Mouse (Mus musculus) liver, adult 2 months (tissue): ENCODE measurements around the gene Rims1.

Experiments
- CTCF ChIP-seq: fragments of 200-500 bp; IDR thresholded peaks from 2 replicates; pipeline ENCODE4 v1.5.1; 2011; ENCODE audit warnings: low read depth, low read length, control low read depth
- POLR2A ChIP-seq: fragments of 200-500 bp; IDR thresholded peaks from 2 replicates; pipeline ENCODE4 v1.6.1; 2011; ENCODE audit warnings: low read length, control low read depth; ENCODE audit not compliant: insufficient read depth; ENCODE audit errors: extremely low read depth

DNA sequence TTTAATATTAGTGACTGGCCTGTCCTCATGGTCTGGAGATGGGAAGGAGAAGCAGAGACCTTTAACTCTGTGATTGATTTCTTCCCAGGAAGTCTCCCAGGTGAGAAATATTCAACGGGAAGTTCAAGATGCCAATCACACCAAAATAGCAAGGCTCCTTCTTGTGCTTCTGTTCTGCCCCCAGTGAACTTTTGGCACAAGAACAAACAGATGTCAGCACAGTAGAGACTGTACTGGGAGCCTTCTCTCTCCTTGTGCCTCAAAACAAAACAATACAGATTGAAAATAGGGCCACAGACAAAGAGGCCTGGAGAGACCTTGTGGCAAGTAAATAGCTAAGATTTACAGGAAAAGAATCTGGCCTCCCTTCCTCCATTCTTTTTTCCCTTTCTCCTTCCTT lies 110.7 kb downstream of the Rims1 start:
- TF ChIP-seq CTCF (no peak), POLR2A (no peak)
